Mouse (Mus musculus): Measurements from ENCODE around the gene Grik2.

The Grik2 gene

GRCm38 (mm10) chr10:49788381-49788906 lies at the start of gene Grik2:
Gene Grik2 (minus strand): TSS chr10:49788766.
- DNase-seq (ENCODE audit: low spot score) = peak; percentile 33

- DNase-seq (ENCODE audit: low spot score) = no peak
Measured at GRCm38 (mm10) chr10:49834392-49834791, 45.8 kb upstream of the Grik2 start.

DNA sequence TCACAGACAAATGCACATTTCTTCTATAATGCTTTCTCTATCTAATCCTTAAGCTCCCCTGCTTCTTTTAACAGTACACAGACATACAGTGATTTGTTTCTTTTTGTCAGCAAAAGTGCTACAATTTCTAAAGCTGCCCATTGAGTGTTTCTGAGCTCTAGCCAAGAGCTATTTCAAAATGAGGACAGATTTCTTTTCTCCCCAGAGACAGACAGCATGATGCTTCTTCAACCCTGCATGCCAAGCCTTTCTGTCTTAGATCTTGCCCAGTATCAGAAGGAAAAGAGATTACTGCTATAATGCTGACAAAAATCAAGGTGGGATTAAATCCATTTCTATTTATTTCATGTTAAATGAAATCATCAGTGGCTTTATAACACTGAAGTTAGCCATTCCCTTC lies 18.7 kb upstream of the Grik2 start:
- DNase-seq (ENCODE audit: low spot score) = no peak

- DNase-seq (ENCODE audit: low spot score) = no peak
Measured at GRCm38 (mm10) chr10:49801001-49801400, 12.4 kb upstream of the Grik2 start.

DNA sequence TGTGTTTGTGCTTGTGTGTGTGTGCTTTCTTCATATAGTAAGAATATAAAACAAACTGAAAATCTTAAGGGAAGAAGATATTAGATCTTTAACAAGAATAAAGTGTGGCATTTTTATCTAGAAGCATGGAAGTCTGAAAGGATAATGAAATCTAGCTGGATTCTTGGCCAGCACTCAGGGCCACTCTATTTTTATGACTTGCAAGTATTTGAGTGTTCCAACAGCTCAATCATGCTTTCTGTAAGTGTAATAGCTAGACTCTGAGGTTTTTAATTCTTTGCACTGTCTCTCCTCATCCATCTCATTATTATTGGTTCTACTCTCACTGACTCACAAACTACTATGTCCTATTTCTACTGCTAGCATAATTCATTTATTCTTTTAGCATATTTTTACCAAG lies 5.6 kb upstream of the Grik2 start:
- no peak for DNase-seq (ENCODE audit: low spot score)

GRCm38 (mm10) chr10:49790326-49790725 lies 1.8 kb upstream of the Grik2 start:
- no peak for DNase-seq (ENCODE audit: low spot score)

DNA sequence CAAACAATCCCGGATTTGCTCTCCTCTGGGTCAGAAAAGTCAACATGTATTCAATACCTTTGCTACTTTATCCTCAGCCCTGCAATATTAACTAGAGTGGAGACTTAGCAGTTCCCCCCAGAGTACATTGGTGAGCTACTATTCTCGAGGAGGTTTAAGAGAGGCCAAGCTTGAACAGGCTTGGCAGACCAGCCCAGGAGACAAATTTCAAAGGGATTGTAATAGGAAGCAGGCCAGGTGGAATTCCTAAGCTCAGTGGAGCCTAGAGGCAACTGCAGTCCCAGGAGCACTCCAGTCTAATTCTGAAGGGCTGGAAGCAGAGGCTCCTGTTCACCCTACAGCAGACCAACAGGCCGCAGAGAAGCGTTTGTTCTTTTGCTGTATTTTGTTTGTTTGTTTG lies 1.1 kb upstream of the Grik2 start:
- DNase-seq (ENCODE audit: low spot score) = no peak

DNA sequence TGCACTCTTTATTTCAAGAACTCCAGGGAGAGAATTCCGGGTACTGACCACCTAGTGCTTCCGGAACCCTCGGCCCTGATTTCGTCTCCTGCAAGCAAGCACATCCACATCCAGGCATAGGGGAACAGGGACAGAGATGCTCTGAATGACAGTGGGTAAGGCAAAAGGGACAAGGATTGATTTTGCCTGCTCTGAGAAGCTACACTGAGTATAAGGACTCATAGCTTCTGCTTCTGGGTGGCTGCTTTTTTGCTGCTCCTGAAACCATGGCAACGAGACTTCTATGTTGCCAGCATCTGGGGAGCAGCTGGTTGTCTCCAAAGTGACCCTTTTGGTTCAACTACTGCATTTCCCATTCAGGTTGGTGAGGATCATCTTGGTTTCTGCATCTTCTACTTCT lies 348 bp upstream of the Grik2 start:
- no peak for DNase-seq (ENCODE audit: low spot score)

- no peak for DNase-seq (ENCODE audit: low spot score)
Measured at GRCm38 (mm10) chr10:49786630-49787029, 1.9 kb downstream of the Grik2 start.

DNA sequence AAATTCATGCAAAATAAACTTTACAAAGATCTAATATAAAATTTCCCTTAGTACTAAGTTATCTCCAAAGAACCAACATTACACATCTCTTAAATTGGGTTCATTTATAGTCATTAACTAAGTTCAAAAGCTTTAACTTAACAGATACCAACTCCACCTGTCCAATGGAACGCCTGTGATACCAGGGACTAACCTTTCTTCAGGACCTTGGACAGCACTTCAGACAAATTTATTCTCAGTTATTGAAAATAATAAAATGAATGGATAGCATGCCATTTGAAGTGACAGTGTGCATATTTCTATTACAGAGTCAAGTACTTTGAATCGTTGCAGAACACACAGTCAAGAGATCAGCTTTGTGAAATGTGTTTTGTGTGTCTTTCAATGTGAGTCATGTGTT lies 3.1 kb downstream of the Grik2 start:
- no peak for DNase-seq (ENCODE audit: low spot score)

DNA sequence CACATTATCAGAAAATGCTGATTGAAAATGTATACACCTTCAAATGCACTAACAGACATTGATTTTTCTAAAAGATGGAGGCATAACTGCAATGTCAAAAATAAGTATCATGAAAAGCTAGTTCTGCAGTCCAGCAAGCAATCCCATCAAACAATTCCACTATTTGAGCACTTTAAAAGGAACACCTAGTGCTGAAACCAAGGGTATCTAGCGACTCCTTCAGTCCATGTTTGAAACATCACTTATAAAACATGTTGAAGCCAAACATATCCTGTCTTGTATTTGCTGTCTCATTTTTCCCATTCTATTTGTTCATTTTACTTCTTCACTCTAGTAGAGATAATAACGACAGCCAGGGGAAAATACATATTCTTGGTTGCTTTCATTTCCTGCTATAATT lies 3.7 kb downstream of the Grik2 start:
- no peak for DNase-seq (ENCODE audit: low spot score)

GRCm38 (mm10) chr10:49782741-49783691 lies 5.5 kb downstream of the Grik2 start:
- peak; percentile 7 for DNase-seq (ENCODE audit: low spot score)

- no peak for DNase-seq (ENCODE audit: low spot score)
Measured at GRCm38 (mm10) chr10:49782061-49782460, 6.5 kb downstream of the Grik2 start.

DNA sequence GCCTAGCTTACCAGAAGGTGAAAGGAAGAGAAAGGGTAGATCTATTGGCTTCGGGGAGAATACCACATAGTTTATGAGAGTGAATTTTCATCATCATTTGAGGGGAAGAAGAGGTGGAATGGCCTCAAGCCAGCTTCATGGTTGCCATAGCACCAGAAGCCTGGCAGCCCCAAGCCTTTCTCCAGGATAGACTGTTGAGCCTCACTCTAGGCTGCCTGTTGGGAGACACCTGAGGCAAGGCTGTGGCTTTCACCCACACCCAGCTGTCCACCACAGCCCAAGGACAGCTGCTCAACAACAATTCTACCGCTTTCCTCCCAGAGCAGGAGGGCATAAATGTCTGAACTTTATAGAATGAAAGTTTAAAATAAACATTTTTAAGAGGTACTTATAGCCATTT lies 8.1 kb downstream of the Grik2 start:
- DNase-seq (ENCODE audit: low spot score) = no peak

DNA sequence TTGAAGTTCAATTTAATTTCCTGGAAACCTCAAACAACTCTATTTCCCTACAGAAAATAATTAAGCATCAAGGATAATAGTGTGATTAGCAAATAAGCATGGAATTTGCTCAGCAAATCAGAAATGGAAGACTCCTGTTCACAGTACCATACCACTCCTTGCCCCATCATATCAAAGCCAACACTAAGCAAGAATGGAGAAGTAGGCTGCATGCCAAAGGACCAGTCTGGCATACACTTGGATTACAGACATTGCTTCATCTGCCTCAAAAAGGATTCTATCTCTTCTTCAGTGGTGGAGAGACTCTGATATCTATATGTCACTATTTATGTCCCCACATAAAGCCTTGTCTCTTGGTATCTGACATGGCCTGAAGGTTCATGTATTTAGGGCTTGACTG lies 19.7 kb downstream of the Grik2 start:
- no peak for DNase-seq (ENCODE audit: low spot score)

DNA sequence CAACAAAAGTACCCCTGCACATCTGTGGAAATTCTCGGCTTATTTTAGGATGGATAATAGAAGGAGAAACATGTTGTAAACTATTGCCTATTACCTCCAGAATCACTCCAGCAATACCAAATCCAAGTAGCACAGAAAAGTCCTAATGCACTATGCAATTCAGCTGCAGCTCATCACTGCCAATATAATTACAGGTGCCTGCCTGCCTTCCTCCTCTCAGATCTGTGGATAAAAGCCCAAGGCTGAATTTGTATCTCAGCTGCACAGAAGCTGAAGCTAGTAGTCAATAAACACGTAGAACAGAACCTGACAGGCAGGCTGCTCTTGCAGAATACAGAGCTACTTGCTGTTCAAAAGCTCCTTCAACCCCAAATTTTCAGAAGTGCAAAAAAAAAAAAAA lies 21.0 kb downstream of the Grik2 start:
- DNase-seq (ENCODE audit: low spot score) = no peak

GRCm38 (mm10) chr10:49762607-49763006 lies 26.0 kb downstream of the Grik2 start:
- no peak for DNase-seq (ENCODE audit: low spot score)

- DNase-seq (ENCODE audit: low spot score) = no peak
Measured at GRCm38 (mm10) chr10:49751769-49752168, 36.8 kb downstream of the Grik2 start.

GRCm38 (mm10) chr10:49731841-49732240 lies 56.7 kb downstream of the Grik2 start:
- no peak for DNase-seq (ENCODE audit: low spot score)

DNA sequence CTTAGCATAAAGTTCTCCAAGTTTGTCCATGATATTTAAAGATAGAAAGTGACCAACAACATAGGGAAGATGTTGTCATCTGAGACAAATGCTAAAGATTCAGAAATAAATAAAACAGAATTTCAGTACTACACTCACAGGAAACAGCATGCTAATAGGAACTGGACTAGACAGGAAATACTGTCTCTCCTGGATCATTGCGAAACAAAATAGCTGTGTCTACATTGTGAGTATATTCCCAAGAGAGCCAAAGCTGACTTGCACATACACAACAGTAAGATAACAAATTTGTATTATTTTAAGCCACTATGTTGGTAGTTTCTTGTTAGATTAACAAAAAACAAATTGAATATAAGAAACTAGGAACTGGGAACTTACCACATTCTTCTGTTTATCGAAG lies 64.9 kb downstream of the Grik2 start:
- DNase-seq (ENCODE audit: low spot score) = no peak

GRCm38 (mm10) chr10:49716856-49717255 lies 71.7 kb downstream of the Grik2 start:
- DNase-seq (ENCODE audit: low spot score) = no peak

GRCm38 (mm10) chr10:49709748-49710147 lies 78.8 kb downstream of the Grik2 start:
- DNase-seq (ENCODE audit: low spot score) = no peak

- DNase-seq (ENCODE audit: low spot score) = no peak
Measured at GRCm38 (mm10) chr10:49704446-49704845, 84.1 kb downstream of the Grik2 start.

GRCm38 (mm10) chr10:49652320-49652719 lies 136.2 kb downstream of the Grik2 start:
- DNase-seq (ENCODE audit: low spot score) = no peak

Measured in yolk sac, embryonic 10.5 days (tissue).